Mouse (Mus musculus) megakaryocyte, embryonic 14.5 days (primary cell): ENCODE measurements around the gene Sprr2e.

Experiments used
- FLI1 ChIP-seq: IDR thresholded peaks from 2 replicates; pipeline ENCODE4 v1.6.1; 2012; ENCODE audit warnings: low read length, inconsistent platforms, mixed read lengths
- GATA1 ChIP-seq: IDR thresholded peaks from 3 replicates; pipeline ENCODE4 v1.6.1; 2012; ENCODE audit warnings: mixed read lengths, low read length, inconsistent platforms, borderline replicate concordance

GRCm38 (mm10) chr3:92385385-92385784 lies 33.4 kb downstream of the Sprr2e start, which contains the start of gene Sprr2h:
- TF ChIP-seq GATA1 (no peak), FLI1 (no peak)
